Comparison of ENCODE assay signal across 17 mouse cellular contexts in the genomic region with DNA sequence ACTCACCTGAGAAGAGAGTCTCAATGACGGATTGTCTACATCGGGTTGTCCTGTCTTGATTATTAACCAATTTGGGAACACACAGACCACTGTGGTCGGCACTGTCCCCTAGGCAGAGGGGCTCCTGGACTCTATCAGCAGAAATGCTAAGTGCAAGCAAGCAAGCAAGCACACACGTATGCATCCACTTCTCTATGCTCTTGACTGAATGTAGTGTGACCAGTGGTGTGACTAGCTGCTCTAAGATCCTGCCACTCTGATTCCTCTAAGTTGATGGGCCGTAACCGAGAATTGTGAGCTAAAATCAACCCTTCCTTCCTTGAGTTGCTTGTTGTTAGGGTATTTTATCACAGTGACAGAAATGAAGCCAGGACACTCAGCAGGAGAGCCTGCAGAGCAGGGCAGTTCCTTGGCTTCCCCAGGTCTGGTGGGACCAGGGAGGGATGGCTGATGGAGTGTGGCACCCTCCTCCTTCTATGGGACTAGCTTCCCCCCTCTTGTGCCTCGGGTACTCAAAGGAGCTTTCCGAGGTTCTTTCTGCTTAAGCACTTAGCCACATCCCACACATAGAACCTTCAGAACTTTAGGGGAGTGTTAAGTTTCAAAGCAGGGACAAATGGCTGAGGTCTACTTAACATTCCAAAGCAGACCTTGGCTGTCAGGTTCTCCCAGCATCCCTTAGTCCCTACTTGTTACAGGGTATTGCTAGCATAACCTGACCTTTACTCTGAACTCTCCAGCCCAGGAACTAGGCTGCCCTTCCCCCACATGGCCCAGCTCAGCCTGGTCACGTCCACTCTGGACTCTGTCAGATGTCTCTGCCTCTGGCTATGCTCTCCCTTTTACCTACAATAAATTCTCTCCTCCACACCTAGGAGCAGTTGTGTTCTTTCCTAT. TPM values are rescaled to one million over a fixed set of nuclear protein-coding genes. Genes with fewer than 3 reads are reported as not detected.
A peak's percentile ranks its signal among the peaks of the same experiment; 100 is the strongest.
DNase-seq lines count a peak whose midpoint lies in the region; ATAC-seq and TF ChIP-seq lines count a peak whose summit lies in the region.
"Had no signal": no experiment of that assay in that cellular context is flagged by ENCODE, and none has a peak within 500 bp of the region (broad histone marks: within the 10 kb centered on the region; RNA-seq: fewer than 3 reads in every experiment).

No protein-coding gene starts in this region.

- H3K27ac ChIP-seq in kidney, embryonic 15.5 days = peak overlapping the region; percentile 70
- no peak overlapping the region for H3K27ac ChIP-seq in liver, embryonic 13.5 days
- H3K27ac ChIP-seq in midbrain, embryonic 11.5 days (ENCODE audit: low read depth, low read length) = no peak overlapping the region
- no peak overlapping the region for H3K27ac ChIP-seq in midbrain, embryonic 13.5 days
- H3K27ac ChIP-seq in forebrain, postnatal 0 days (ENCODE audit: low read depth, low read length) = no peak overlapping the region
- H3K27ac ChIP-seq: midbrain, embryonic 15.5 days; neural tube, embryonic 12.5 days had no signal

- H3K27me3 ChIP-seq in kidney, embryonic 15.5 days = 0 out of 2 replicates have a peak, but pooled peaks cover 7% of the 10 kb centered on the region
- H3K27me3 ChIP-seq in liver, embryonic 13.5 days = 0 out of 2 replicates have a peak, but pooled peaks cover 4% of the 10 kb centered on the region
- H3K27me3 ChIP-seq in midbrain, embryonic 11.5 days (ENCODE audit: control insufficient read depth, insufficient read depth, low read length) = no peaks in the 10 kb centered on the region
- H3K27me3 ChIP-seq in midbrain, embryonic 13.5 days = no peaks in the 10 kb centered on the region
- no peaks in the 10 kb centered on the region for H3K27me3 ChIP-seq in forebrain, postnatal 0 days (ENCODE audit: insufficient read depth, low read length)
- H3K27me3 ChIP-seq: midbrain, embryonic 15.5 days; neural tube, embryonic 12.5 days had no signal

- peak; percentile 70 for ATAC-seq in kidney, embryonic 15.5 days (replicated peaks; ENCODE audit: low FRiP score)
- peak; percentile 66 for ATAC-seq in liver, embryonic 13.5 days (ENCODE audit: low read depth)
- ATAC-seq in midbrain, embryonic 11.5 days (ENCODE audit: low FRiP score) = no peak
- ATAC-seq in midbrain, embryonic 13.5 days = no peak
- ATAC-seq in forebrain, postnatal 0 days = no peak
- ATAC-seq: intestine, embryonic 16.5 days; midbrain, embryonic 15.5 days had no signal

- no peak overlapping the region for H3K4me3 ChIP-seq in kidney, embryonic 15.5 days (replicated peaks)
- no peak overlapping the region for H3K4me3 ChIP-seq in liver, embryonic 13.5 days (replicated peaks)
- H3K4me3 ChIP-seq in midbrain, embryonic 11.5 days (ENCODE audit: low read depth, low read length) = no peak overlapping the region
- H3K4me3 ChIP-seq in midbrain, embryonic 13.5 days (replicated peaks) = no peak overlapping the region
- no peak overlapping the region for H3K4me3 ChIP-seq in forebrain, postnatal 0 days (ENCODE audit: low read depth, low read length)
- H3K4me3 ChIP-seq: midbrain, embryonic 15.5 days; neural tube, embryonic 12.5 days had no signal

- peak; percentile 12 for DNase-seq in ZHBTc4 (ENCODE audit: low read depth, low spot score)
- DNase-seq in embryo, embryonic 10.5 days (ENCODE audit: low spot score) = peak; percentile 54
- DNase-seq in liver, embryonic 13.5 days = no peak
- no peak for DNase-seq in midbrain, embryonic 11.5 days (ENCODE audit: low spot score, missing footprints)
- no peak for DNase-seq in forebrain, postnatal 0 days
- DNase-seq: cerebellum, adult 11-12 months; left cerebral cortex, postnatal 4 days; lung, postnatal 10 days had no signal

- no peaks in the 10 kb centered on the region for H3K9me3 ChIP-seq in kidney, embryonic 15.5 days (replicated peaks)
- H3K9me3 ChIP-seq in liver, embryonic 13.5 days (replicated peaks) = no peaks in the 10 kb centered on the region
- H3K9me3 ChIP-seq in midbrain, embryonic 11.5 days (ENCODE audit: control insufficient read depth, low read length) = no peaks in the 10 kb centered on the region
- no peaks in the 10 kb centered on the region for H3K9me3 ChIP-seq in midbrain, embryonic 13.5 days
- no peaks in the 10 kb centered on the region for H3K9me3 ChIP-seq in forebrain, postnatal 0 days (ENCODE audit: low read length)
- H3K9me3 ChIP-seq: midbrain, embryonic 15.5 days; neural tube, embryonic 12.5 days had no signal

- WGBS in kidney, embryonic 15.5 days = 28% methylated on average over 9 of the region's 9 CpGs
- WGBS in liver, embryonic 13.5 days (ENCODE audit: insufficient replicate concordance) = 40% methylated on average over 9 of the region's 9 CpGs
- WGBS in midbrain, embryonic 11.5 days = 68% methylated on average over 9 of the region's 9 CpGs
- 56% methylated on average over 9 of the region's 9 CpGs for WGBS in midbrain, embryonic 13.5 days
- 66% methylated on average over 9 of the region's 9 CpGs for WGBS in forebrain, postnatal 0 days

- H3K4me2 ChIP-seq in kidney, embryonic 15.5 days = no peak overlapping the region
- H3K4me2 ChIP-seq in liver, embryonic 13.5 days = no peak overlapping the region
- H3K4me2 ChIP-seq in midbrain, embryonic 11.5 days = no peak overlapping the region
- H3K4me2 ChIP-seq in midbrain, embryonic 13.5 days (replicated peaks) = no peak overlapping the region
- H3K4me2 ChIP-seq in forebrain, postnatal 0 days (ENCODE audit: low read depth) = no peak overlapping the region
- H3K4me2 ChIP-seq: heart, embryonic 11.5 days; midbrain, embryonic 15.5 days; neural tube, embryonic 12.5 days had no signal

- H3K9ac ChIP-seq in kidney, embryonic 15.5 days = no peak overlapping the region
- no peak overlapping the region for H3K9ac ChIP-seq in liver, embryonic 13.5 days
- no peak overlapping the region for H3K9ac ChIP-seq in midbrain, embryonic 11.5 days (ENCODE audit: low read length)
- no peak overlapping the region for H3K9ac ChIP-seq in midbrain, embryonic 13.5 days (replicated peaks)
- no peak overlapping the region for H3K9ac ChIP-seq in forebrain, postnatal 0 days
- H3K9ac ChIP-seq: midbrain, embryonic 15.5 days; neural tube, embryonic 12.5 days had no signal

- no peak for TF ChIP-seq CTCF in forebrain, postnatal 0 days (IDR thresholded peaks at IDR 0.05; ENCODE audit: low read depth)

- H3K36me3 ChIP-seq in kidney, embryonic 15.5 days = no peaks in the 10 kb centered on the region
- H3K36me3 ChIP-seq in liver, embryonic 13.5 days = no peaks in the 10 kb centered on the region
- no peaks in the 10 kb centered on the region for H3K36me3 ChIP-seq in midbrain, embryonic 11.5 days (ENCODE audit: control insufficient read depth, insufficient read depth, low read length)
- H3K36me3 ChIP-seq in midbrain, embryonic 13.5 days = no peaks in the 10 kb centered on the region
- H3K36me3 ChIP-seq in forebrain, postnatal 0 days (ENCODE audit: insufficient read depth) = no peaks in the 10 kb centered on the region
- H3K36me3 ChIP-seq: midbrain, embryonic 15.5 days; neural tube, embryonic 12.5 days had no signal

- H3K4me1 ChIP-seq in kidney, embryonic 15.5 days = peaks cover 14% of the 10 kb centered on the region
- H3K4me1 ChIP-seq in liver, embryonic 13.5 days (replicated peaks) = no peaks in the 10 kb centered on the region
- no peaks in the 10 kb centered on the region for H3K4me1 ChIP-seq in midbrain, embryonic 11.5 days (ENCODE audit: control insufficient read depth, insufficient read depth, low read length)
- no peaks in the 10 kb centered on the region for H3K4me1 ChIP-seq in midbrain, embryonic 13.5 days (replicated peaks)
- H3K4me1 ChIP-seq in forebrain, postnatal 0 days (ENCODE audit: insufficient read depth) = no peaks in the 10 kb centered on the region
- H3K4me1 ChIP-seq: midbrain, embryonic 15.5 days; neural tube, embryonic 12.5 days had no signal

RNA-seq across cellular contexts. Expression of gene Hmx1, which starts 31.1 kb away (rescaled TPM):
- polyA plus RNA-seq in kidney, embryonic 15.5 days (2015; fragmentation: Nextera tagmentation; extraction: Ambion mirVana) = 0.31 and 0.52 TPM in 2 replicates
- polyA plus RNA-seq in liver, embryonic 13.5 days (2015; fragmentation: Nextera tagmentation; extraction: Ambion mirVana) = not detected in 2 replicates
- polyA plus RNA-seq in midbrain, embryonic 11.5 days (2014; fragmentation: Nextera tagmentation; extraction: Ambion mirVana) = 0.10 TPM in 1 of 2 replicates, not detected in the other
- not detected in 2 replicates for polyA plus RNA-seq in midbrain, embryonic 13.5 days (2015; fragmentation: Nextera tagmentation; extraction: Ambion mirVana)
- total RNA-seq in forebrain, postnatal 0 days (2014; rRNA removed) = 1.1 TPM in 1 of 2 replicates, not detected in the other
- not detected in 2 replicates for polyA plus RNA-seq in forebrain, postnatal 0 days (2015; fragmentation: Nextera tagmentation; extraction: Ambion mirVana)
- total RNA-seq: gastrocnemius, adult 8-10 months; layer of hippocampus, postnatal 25 days; left cerebral cortex, postnatal 4 days had no signal
- polyA plus RNA-seq: heart, embryonic 11.5 days; intestine, embryonic 16.5 days; midbrain, embryonic 15.5 days; stomach, embryonic 14.5 days had no signal

Comparison
In these comparisons a context has a peak if more than half of its experiments do, and no peak if none do; other contexts are left out.
1. DNase-seq: peak in ZHBTc4 (single experiment) and embryo, embryonic 10.5 days (single experiment); none in liver, embryonic 13.5 days (single experiment), midbrain, embryonic 11.5 days (single experiment) and forebrain, postnatal 0 days (single experiment).
2. ATAC-seq: peak in kidney, embryonic 15.5 days (single experiment) and liver, embryonic 13.5 days (single experiment); none in midbrain, embryonic 11.5 days (single experiment), midbrain, embryonic 13.5 days (single experiment) and forebrain, postnatal 0 days (single experiment).